Mouse (Mus musculus) liver, embryonic 13.5 days (tissue): ENCODE data around the gene Tmprss11e. TPM values are rescaled to one million over a fixed set of nuclear protein-coding genes. Genes with fewer than 3 reads are reported as not detected.

Experiments used
- polyA plus RNA-seq: library from polyadenylated mRNA; unstranded; fragments of >200 nt; fragmentation: Nextera tagmentation; extraction: Ambion mirVana; gene quantifications from 2 replicates; pipeline ENCODE4 v1.2.1, GENCODE M21; 2015

Gene Tmprss11e
- polyA plus RNA-seq, 1 experiment from 2014 or later: not detected

Other genes with a start within 250 kb of the Tmprss11e start
- not detected in 2 replicates for gene Tmprss11g, start 227.2 kb downstream of the Tmprss11e start, polyA plus RNA-seq
- not detected in 2 replicates for gene Tmprss11f, start 113.4 kb downstream of the Tmprss11e start, polyA plus RNA-seq
- gene Tmprss11b, start 69.5 kb downstream of the Tmprss11e start, polyA plus RNA-seq: not detected in 2 replicates
- 15.3 and 17.7 TPM in 2 replicates for gene Ythdc1, start 58.4 kb upstream of the Tmprss11e start, polyA plus RNA-seq
- 35.8 and 46.9 TPM in 2 replicates for gene Ugt2b34, start 161.1 kb upstream of the Tmprss11e start, polyA plus RNA-seq
- 0.12 and 0.32 TPM in 2 replicates for gene Ugt2b1, start 180.7 kb upstream of the Tmprss11e start, polyA plus RNA-seq